Mouse (Mus musculus) myocyte (in vitro differentiated cells): ENCODE results near the gene Best1.

Source experiments
- CEBPB ChIP-seq: IDR thresholded peaks from 2 replicates; pipeline ENCODE4 v1.6.1; 2011; ENCODE audit warnings: mild to moderate bottlenecking, moderate library complexity; ENCODE audit not compliant: poor library complexity, insufficient read depth, severe bottlenecking
- E2F4 ChIP-seq: IDR thresholded peaks from one replicate; pipeline ENCODE4 v1.6.1; 2011; ENCODE audit warnings: mild to moderate bottlenecking, control low read depth, moderate library complexity; ENCODE audit not compliant: insufficient read depth
- MAX ChIP-seq: IDR thresholded peaks from one replicate; pipeline ENCODE4 v1.6.1; 2011; ENCODE audit warnings: low read depth, mild to moderate bottlenecking, control low read depth
- MYOG ChIP-seq, 3 experiments: IDR thresholded peaks; one replicate each; pipeline ENCODE4 v1.6.1; 2011; ENCODE audit warnings: control low read depth in 2 of 3, low read depth in 2 of 3, mild to moderate bottlenecking in 2 of 3; ENCODE audit not compliant: insufficient read length in 2 of 3, control insufficient read depth in 1 of 3, insufficient read depth in 1 of 3
- POLR2A ChIP-seq: IDR thresholded peaks from one replicate; pipeline ENCODE4 v1.6.1; 2011; ENCODE audit warnings: low read depth, mild to moderate bottlenecking, control low read depth, moderate library complexity; ENCODE audit not compliant: insufficient read length
- POLR2AphosphoS2 ChIP-seq: IDR thresholded peaks from one replicate; pipeline ENCODE4 v1.6.1; 2011; ENCODE audit warnings: low read depth, control low read depth; ENCODE audit not compliant: insufficient read length
- REST ChIP-seq: IDR thresholded peaks from one replicate; pipeline ENCODE4 v1.6.1; 2011; ENCODE audit warnings: mild to moderate bottlenecking, control low read depth, moderate library complexity; ENCODE audit not compliant: insufficient read depth, insufficient read length
- TCF12 ChIP-seq: IDR thresholded peaks from one replicate; pipeline ENCODE4 v1.6.1; 2011; ENCODE audit warnings: mild to moderate bottlenecking, control low read depth; ENCODE audit not compliant: poor library complexity, insufficient read depth, severe bottlenecking
- TCF3 ChIP-seq: IDR thresholded peaks from one replicate; pipeline ENCODE4 v1.6.1; 2011; ENCODE audit warnings: low read depth, control low read depth; ENCODE audit not compliant: insufficient read length
- USF1 ChIP-seq: IDR thresholded peaks from one replicate; pipeline ENCODE4 v1.6.1; 2011; ENCODE audit warnings: low read depth, mild to moderate bottlenecking, control low read depth, moderate library complexity

DNA sequence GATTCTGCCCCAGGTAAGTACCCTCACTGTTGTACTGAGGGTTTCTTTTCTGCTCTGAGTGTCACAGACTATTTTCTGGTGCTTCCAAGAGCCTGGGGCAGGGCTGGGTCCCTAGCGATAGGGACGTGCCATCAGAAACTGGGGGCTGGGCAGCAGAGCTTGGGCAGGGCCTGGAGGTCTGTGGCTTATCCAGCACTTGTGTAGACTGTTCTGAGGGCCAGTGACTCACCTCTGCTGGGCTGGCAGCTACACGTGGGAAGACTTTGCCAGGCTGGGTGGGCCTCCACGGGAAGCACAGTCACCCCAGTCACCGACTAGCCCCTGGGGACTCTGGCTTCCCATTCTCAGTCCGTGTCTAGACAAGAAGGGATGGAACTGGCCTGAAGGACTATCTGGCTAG is 40.8 kb upstream of the Best1 start:
- peak; percentile 63 for TF ChIP-seq POLR2A
- no peak for TF ChIP-seq TCF3
- TF ChIP-seq MAX, result no peak
- TF ChIP-seq POLR2AphosphoS2, result peak; percentile 82
- no peak for TF ChIP-seq E2F4
- peak in 1 of 3 experiments; percentile 69 for TF ChIP-seq MYOG (IDR thresholded peaks at IDR 0.05; ENCODE audit: control insufficient read depth in 1 of 3, insufficient read depth in 1 of 3, insufficient read length in 2 of 3, low read depth in 2 of 3)
- TF ChIP-seq TCF12, result no peak
- no peak for TF ChIP-seq USF1
- TF ChIP-seq REST, result no peak
- TF ChIP-seq CEBPB, result no peak
